Mouse (Mus musculus) Patski (cell line): Measurements from ENCODE around the gene Tmco4. TPM values are rescaled to one million over a fixed set of nuclear protein-coding genes. Genes with fewer than 3 reads are reported as not detected.

Experiments used
- ATAC-seq: fragments of 100-300 bp; one replicate; pipeline ENCODE4 v1.8.0; 2021
- CTCF ChIA-PET: fragments of 350-600 bp; sonication (Branson Sonifier 250); formaldehyde crosslinking; loops from one replicate; lab custom pipeline; 2022; ENCODE audit warnings: inconsistent platforms; lab: Charles Lee
- POLR2A ChIA-PET: fragments of 350-600 bp; sonication (Branson Sonifier 250); formaldehyde crosslinking; loops from one replicate; lab custom pipeline; 2022; ENCODE audit warnings: antibody characterized with exemption, inconsistent platforms; lab: Charles Lee
- DNase-seq: peaks from one replicate; pipeline ENCODE4 v3.0.0-alpha.2; 2011; ENCODE audit warnings: low read depth, low spot score
- H3K27me3 ChIP-seq: fragments of 371-371 bp; one replicate; pipeline ENCODE4 v1.5.1; 2021
- CTCF ChIP-seq: fragments of 100-300 bp; IDR thresholded peaks from one replicate; pipeline ENCODE4 v1.5.1; 2021
- in situ Hi-C: fragments of 300-500 bp; cut with MboI; formaldehyde crosslinking; loops from 3 replicates; pipeline ENCODE4 v1.11.1; 2018; ENCODE audit warnings: low pct_unique_long_range_greater_than_20kb, mixed read lengths
- polyA plus RNA-seq: library from polyadenylated mRNA; unstranded; gene quantifications from one replicate; pipeline ENCODE4 v1.2.3, GENCODE M21; 2021

The Tmco4 gene
- polyA plus RNA-seq, 1 experiment from 2014 or later, result 6.8 TPM

DNA sequence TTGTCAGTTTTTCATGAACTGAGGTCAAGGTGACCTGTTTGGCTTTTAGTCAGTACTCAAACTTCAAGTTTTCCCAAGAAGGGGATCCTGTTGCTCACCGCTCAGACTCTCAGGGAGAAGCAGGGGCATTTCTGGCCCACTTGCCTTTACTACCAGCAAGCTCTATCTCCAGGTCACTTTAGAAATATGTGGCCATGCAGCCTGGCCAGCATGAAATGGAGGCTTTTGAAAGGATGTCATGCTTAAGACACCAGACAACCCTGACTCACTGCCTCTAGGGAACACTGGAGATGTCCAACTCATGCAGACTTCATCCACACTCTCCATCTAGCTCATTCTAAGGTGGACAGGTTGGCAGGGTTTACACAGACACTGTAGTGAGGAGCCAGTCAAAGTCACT is 132.8 kb downstream of the Tmco4 start:
- no peak for TF ChIP-seq CTCF
- DNase-seq, result no peak
- H3K27me3 ChIP-seq, result no peaks in the 10 kb centered on the region
- ChIA-PET CTCF (no interaction called here), POLR2A (no interaction called here)
- in situ Hi-C loops, result no loop called here
- peak; percentile 51 for ATAC-seq

Other genes with a start within 250 kb of the Tmco4 start
- not detected for gene Pla2g2c, start 248.1 kb upstream of the Tmco4 start, polyA plus RNA-seq
- gene Ubxn10, start 235.7 kb upstream of the Tmco4 start, polyA plus RNA-seq, result not detected
- not detected for gene Pla2g2f, start 215.3 kb upstream of the Tmco4 start, polyA plus RNA-seq
- 0.03 TPM for gene Pla2g2d, start 197.2 kb upstream of the Tmco4 start, polyA plus RNA-seq
- gene Pla2g5, start 109.4 kb upstream of the Tmco4 start, polyA plus RNA-seq, result 1.4 TPM
- not detected for gene Gm13030, start 98.9 kb upstream of the Tmco4 start, polyA plus RNA-seq
- gene Pla2g2e, start 94.9 kb upstream of the Tmco4 start, polyA plus RNA-seq, result not detected
- 10.5 TPM for gene Otud3, start 58.9 kb upstream of the Tmco4 start, polyA plus RNA-seq
- not detected for gene Rnf186, start 5.8 kb upstream of the Tmco4 start, polyA plus RNA-seq
- gene Htr6, start 102.7 kb downstream of the Tmco4 start, polyA plus RNA-seq, result 0.05 TPM
- 55.7 TPM for gene Nbl1, start 120.1 kb downstream of the Tmco4 start, polyA plus RNA-seq
- gene Minos1, start 158.2 kb downstream of the Tmco4 start, polyA plus RNA-seq, result 286 TPM
- 305 TPM for gene Capzb, start 220.0 kb downstream of the Tmco4 start, polyA plus RNA-seq